Mouse (Mus musculus) ovary, postnatal 14 days (tissue): ENCODE measurements around the gene Plekho2.

ENCODE experiments used
- DNase-seq: peaks from one replicate; pipeline ENCODE4 v3.0.0; 2022; ENCODE audit warnings: low spot score

Plekho2 gene

DNA sequence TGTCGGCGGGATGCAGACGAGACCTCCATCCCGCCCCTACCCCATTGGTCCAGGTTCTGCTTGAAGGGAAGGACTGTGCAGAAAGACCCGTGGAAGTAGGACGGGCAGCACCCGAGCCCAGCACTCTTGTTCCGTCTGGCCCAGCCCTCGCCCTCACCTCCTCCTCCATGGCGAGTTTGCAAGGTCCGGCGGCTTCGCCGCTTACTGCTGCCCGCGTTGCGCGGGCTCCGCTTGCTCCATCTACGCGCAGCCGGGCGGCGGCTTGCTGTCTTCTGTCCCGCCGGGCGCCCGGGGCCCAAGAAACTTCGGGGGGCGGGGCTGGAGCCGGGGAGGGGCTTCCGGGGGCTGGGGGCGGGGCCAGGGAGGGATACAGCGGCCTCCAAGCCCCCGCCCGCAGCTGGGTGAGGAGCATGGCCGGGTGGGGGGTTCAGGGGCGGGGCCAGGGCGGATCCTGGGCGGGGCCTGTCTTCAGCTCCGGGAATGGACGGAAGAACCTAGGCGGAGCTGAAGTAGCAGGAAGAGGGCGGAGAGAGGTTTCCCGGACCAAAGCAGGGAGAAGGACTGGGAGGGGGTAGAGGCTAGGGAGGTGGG lies at the start of gene Plekho2:
Plekho2 (minus strand) TSS at position 260 of the 591 bp plus-strand sequence.
- peak; percentile 79 for DNase-seq

DNA sequence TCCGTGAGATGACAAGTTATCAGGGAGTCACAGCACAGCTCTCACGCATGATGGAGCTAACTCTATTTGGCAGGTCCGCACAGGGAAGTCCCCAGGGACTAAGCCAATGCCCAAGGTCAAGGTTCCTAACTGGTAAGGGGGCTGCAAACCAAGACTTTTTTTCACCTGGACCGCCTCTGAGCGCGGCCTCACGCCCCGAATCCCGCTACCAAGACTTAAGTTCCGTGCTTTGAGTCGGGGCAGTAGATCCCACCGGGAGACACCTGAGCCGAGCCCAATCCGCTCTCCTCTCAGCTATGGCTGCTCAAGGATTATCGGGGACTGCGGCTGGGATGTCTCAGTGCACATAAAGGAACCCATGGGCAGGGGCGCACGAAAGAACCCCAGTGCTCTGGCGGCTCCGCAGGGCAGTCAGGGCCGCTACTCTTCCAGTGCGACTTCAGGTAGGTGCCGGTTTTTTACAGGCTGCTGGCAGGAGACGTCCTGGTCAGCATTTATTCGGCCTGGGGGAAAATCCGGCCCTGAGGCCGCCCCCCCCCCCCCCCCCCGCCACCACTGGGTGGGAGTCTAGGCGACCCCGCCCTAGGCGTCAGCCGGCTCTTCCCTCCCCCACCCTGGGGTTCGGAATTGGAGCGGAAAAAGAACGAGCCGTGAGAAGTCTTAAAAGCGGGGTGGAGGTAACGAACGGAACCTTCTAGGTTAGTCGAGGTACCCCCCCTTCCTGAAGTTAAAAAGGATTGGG lies 49.4 kb upstream of the Plekho2 start, which contains the start of gene Rbpms2:
Rbpms2 (plus strand) TSS at position 624 of the 742 bp plus-strand sequence.
- no peak for DNase-seq

DNA sequence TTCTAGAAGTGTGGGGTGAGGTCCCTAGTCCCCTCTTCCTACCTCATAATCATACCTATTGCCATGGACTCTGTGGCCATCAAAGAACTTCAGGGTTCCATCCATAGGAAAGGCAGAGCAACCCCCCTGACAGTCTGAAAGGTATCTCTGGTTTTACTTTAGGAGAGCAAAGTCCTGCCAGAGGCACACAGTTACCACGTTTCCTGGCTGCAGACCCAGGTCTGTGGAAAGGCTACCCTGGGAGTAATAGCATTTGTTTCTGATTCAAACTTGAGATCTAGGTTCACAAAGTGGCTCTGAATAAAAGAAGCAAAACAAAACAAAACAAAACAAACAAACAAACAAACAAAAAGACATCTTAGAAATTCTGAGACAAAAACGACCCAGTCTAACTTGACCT lies 44.4 kb upstream of the Plekho2 start:
- DNase-seq = no peak

DNA sequence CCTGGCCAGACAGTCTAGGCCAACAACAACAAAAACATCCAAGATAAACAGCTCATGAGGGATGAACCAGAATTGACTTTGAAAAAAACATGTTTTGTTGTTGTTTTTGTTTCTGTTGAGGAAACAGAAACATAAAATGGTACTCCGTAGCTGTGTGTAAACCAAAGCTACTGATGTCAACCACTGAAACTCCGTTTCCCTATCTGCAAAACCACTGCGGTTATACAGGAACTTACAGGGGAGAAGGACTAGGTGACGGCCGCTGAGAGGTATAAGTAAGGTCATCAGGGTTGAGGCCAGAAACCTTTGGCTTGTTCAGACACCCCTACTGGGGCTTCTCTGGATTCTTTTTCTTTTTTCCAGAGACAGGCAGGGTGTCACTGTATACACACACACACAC lies 43.0 kb upstream of the Plekho2 start:
- DNase-seq = no peak

DNA sequence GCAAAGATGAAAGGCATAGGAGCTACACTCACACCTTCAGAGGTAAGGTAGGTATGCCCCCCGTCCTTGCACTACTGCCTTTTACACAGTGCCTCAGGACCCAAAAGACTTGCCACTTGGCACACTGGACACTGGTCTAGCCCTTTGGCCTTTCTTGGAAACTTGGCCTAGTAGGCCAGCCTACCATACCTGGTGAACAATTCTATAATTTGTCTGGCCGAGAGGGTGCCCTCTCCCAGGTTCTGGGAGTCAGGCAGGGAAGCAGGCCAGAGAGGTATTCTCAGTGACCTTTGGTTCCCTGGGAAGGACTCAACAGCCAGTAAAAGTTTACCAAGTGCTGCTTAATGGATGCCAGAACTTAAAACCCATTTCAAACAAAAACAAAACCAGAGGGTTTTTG lies 41.8 kb upstream of the Plekho2 start:
- no peak for DNase-seq

DNA sequence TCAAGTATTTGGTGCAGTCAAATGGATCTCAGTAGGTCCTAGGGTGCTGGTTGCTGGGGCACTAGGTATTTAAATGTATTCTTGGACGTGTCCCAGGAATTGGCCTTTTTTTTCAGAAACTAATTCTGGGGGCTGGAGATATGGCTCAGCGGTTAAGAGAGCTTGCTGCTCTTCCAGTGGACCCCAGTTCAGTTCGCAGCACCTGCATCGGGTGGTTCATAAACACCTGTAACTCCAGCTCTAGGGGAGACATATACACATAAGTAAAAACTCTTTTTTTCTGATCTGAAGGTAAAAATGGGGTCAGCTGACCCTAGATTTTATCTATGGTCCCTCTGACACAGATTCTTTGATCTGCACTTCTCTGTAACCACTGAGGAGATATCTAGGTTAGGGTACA lies 41.4 kb upstream of the Plekho2 start:
- no peak for DNase-seq

DNA sequence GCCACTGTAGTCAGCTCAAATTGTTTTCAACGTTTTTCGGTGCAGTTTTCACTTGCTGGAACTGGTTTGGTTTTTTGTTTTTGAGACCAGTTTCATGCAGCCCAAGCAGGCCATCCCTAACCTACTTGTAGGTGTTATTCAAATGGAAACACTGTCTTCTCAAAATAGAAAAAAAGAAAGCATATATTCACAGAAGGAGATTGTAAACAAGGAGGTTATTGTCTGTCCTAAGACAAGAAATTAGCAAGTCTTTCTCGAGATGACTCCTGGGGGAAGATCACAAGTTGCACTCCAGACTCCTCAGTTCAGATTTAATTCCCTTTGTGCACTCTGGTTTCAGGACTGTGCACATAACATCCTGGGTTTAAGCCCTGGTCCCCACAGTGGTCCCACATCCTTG lies 39.5 kb upstream of the Plekho2 start:
- no peak for DNase-seq

DNA sequence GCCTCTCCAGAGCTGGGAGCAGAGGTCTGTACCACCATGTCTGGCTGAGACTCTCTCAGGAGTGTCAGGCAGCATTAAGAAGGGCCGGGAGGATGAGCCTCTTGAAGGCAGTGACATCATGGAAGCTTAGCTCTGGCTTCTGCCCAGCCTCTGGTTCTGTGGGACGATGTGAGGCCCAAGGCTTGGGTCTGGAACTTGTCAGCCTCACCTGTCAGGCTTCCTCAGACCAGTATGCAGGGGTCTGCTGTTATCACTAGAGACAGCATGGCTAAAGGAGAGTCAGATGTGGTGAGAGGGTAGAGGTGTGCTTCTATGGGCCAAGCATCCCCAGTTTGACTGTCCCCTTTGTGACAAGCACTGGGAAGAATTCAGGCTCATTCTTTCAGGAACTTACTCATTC lies 33.3 kb upstream of the Plekho2 start:
- no peak for DNase-seq

DNA sequence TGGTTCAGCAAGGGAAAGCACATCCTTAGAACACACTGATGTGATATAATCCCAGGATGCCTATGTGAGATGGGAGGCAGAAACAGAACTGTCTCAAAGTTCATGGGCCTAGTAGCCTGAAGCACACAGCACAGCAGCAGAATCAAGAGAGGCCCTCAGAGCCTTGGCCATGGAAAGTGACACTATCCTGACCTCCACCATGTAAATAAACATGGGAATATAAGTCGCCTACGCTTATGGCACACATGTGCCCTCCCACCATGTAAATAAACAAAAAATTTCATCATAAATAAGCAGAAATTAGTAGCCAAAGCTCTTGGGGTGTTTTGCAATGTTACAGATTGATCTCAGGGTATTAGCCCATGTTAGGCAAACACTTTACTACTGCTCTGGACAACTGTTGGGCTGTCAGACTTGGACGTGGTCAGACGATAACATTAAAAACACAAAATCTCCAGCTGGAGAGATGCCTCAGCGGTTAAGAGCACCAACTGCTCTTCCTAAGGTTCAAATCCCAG lies 32.2 kb upstream of the Plekho2 start:
- DNase-seq = no peak

DNA sequence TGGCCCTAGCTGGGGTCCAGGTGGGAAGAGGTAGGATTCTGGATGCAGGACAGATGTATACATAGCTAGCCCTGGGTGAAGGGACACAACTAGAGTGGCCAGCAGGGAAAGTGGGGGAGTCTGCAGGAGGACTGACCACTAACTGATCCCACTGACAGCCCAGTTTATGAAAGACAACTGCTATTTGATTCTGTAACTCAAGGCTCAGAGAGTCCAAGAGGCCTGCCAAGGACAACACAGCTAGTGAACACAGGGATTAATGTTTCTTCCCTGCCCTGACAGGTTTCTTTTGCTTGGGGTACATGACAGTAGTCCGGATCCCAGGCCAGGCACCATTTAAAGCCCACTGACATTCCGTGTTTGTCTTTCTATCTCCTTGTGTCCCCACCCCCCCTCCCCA lies 27.3 kb upstream of the Plekho2 start:
- no peak for DNase-seq

DNA sequence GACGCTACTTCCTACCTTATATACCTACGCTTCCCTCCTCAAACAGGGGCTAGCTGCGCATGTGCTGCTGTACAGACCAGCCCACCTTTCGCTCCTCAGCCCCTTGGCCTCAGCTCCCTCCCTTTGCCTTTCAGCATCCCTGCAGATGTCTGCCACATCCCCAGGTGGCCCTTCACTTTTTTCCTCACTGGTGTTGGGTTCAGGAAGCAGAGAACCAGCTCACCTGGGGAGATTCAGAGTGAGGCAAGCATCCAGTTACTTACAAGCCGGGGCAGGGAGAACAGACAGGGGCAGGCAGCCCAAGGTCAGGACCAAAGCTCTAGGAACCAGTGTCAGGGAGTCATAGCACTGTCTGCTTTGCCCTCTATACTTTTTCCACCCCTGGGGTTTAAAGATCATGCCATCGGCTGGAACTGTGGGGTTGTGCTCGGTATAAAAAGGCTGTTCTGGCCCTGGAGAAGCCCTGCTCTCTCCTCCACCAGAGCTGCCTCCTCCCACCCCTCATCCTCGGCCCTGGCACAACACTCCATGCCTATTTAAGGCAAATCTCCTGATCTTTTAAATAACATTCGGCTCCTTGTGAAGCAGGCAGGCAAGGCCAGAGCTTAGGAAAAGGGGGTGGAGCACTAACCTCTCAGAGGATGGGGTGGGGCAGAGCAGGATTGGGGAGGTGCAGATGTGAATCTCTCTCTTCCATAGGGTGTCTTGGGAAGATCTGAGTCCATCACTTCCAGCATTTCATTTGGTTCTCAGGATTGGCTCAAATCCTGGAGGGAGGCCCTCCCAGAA lies 26.7 kb upstream of the Plekho2 start:
- DNase-seq = no peak

DNA sequence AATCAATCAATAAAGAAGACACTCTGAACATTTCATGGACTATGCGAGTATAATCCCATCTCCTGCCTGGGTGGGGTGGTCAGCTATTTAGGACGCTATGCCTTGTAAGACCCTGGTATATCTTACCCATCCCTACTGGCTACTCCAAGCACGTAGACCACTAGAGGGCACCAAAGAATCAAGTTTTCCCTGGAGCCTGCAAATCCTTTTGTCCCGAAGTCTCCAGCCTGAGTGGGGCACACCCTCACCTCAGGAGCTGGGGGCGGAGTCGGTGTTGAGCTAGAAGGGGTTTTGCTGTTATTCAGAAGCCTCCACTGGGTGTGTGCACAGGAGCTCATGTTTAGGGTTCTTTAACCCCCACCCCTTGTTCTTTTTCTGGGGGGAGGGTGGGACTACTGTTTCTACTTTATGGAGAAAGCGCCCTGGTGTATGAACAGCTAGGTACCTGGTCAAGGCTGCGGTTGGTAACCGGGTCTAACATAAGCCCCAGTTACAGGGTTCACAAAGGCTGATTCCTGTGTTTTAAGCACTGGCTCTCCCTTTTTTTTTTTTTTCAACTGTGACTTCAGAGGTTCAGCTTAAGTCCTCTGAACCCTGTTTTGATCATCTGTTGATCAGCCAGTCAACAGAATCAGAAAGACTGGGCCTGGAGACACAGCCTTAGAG lies 25.8 kb upstream of the Plekho2 start:
- peak; percentile 60 for DNase-seq

DNA sequence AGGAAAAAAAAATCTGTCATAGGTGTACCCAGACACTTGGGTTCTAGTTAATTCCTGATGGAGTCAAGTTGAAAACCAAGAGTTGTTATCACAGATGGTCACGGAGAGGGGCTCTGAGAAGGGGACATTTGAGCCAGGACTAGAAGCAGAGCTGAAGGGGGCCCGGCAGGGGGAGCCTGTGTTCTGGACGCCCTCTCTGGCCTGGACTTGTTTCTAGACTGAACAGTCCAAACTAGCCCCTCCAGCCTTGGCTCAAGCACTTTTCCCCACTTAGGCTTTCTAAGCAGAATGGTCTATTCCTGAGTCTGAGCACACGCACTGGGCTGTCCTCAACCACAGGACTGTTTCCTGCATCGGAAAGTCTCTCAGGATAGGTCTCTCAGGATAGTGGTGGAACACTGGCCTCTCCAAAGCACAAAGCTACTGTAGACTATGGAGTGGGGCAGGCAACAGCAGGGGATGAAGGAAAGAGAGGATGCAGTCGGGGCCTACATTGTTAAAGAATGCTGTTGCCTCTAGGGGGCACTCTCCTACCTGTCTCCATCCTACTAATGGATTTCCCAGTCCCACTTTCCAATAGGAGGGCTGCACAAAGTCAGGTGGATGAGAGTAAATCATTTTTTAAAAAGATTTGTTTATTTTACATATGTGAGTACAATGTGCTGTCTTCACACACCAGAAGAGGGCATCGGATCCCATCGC lies 23.7 kb upstream of the Plekho2 start:
- DNase-seq = no peak

DNA sequence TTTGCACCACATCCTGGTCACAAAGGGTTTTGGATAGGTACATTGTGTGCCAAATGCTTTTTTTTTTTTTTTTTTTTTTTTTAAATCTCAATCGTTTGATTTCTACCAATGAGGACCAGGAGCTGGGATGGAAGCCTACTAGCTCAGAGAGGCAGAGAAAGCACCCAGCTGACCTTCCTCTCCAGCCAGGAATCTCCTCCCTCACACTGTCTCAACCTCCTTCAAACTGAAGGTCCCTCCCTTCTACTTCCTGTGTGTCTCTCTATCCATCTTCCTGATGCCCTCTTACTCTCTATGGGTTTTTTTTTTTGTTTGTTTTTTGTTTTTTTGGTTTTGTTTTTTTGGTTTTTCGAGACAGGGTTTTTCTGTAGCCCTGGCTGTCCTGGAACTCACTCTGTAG lies 21.1 kb upstream of the Plekho2 start:
- DNase-seq = no peak

DNA sequence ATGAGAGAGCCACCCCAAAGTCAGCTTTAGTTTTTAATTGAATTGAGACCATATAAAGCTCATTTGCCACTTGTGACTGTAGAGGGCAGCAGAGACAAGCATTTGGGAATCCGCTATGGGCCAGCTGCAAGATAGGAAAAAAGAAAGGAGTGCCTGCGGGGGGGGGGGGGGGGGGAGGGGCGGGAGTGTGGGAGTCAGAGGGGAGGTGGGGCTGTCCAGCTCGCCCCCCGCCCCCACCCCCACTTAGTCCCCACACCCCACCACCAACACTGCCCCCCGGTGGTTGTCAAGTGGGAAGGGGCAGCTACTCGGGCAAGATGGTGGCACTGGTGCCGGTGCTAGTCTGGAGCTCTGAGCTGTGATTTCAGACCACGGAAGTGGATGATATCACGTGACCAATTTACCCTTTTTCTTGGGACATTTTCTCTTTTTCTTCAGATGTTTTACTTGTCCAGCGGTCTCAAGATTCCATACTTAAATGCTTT lies 19.0 kb upstream of the Plekho2 start:
- peak; percentile 40 for DNase-seq

DNA sequence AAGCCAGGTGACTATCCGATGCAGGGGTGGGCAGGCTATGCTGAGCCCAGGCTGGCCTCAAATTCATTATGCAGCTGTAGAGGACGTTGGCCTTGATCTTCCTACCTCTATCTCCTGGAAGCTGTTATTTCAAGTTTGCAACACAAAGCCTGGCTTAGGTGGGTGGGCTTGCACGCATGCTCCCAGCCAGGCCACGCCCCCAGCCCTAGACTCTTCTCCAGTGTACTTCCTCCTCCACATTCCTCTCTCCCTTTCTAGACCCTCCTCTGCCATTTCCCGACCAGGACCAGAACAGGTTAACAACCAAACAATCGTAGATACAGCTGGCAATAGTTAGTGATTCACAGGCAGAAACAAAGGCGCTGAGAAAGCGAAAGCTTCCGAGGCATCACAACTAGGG lies 13.8 kb upstream of the Plekho2 start:
- DNase-seq = no peak

DNA sequence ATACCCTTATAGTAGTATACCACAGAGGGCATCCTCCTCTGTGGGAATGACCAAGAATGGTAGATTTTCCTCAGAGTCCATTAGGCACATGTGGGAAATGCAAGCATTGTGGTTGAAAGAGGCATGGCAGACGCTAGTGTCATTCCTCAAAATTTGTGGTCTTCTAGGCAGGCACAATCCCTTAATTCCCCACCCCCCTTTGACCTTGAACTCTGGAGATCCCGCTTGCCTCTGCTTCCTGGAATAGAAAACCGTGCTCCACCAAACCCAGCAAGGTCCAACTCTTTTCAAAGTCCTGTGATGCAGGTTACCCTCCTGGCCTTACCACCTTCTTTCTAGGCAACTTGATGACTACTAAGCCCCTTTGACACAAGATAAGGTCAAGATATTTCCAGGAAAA lies 12.9 kb upstream of the Plekho2 start:
- DNase-seq = no peak

DNA sequence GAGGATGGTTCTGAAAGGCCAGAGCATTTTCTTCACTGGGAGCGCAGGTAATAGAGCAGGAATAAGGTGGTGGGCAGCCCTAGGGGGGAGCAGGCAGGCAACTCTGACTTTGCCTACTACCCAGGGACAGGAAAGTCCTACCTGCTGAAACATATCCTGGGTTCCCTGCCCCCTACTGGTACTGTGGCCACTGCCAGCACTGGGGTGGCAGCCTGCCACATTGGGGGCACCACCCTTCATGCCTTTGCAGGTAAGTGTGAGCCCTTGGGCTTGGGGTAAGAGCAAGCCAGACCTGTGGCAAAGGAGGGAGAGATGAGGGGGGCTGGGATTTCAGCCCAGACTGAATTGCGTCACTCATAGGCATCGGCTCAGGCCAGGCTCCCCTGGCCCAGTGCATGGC lies 9.3 kb upstream of the Plekho2 start:
- no peak for DNase-seq

DNA sequence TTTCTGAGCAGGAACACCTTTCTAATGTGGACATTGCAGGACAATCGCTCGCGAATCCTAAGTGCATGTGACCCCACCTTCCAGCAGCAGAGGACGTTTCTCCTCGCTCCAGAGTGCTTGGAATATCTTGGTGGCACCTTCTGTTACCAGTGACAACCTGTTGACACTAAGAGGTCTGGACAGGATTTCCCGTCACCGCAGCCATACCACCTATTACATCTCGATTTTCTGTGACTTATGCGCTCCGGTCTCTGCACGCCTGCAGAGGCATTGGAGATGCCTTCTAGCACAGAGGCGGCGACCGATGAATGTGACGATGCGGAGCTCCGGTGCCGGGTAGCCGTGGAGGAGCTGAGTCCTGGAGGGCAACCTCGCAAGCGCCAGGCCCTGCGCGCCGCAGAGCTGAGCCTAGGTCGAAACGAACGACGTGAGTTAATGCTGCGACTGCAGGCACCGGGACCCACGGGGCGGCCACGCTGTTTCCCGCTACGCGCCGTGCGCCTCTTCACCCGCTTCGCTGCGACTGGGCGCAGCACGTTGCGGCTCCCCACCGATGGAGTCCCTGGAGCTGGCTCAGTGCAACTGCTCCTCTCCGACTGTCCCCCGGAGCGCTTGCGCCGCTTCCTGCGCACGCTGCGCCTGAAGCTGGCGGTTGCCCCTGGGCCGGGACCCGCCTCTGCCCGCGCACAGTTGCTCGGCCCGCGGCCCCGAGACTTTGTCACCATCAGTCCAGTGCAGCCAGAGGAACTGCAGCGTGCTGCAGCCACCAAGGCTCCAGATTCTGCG lies 7.9 kb upstream of the Plekho2 start:
- DNase-seq = no peak

DNA sequence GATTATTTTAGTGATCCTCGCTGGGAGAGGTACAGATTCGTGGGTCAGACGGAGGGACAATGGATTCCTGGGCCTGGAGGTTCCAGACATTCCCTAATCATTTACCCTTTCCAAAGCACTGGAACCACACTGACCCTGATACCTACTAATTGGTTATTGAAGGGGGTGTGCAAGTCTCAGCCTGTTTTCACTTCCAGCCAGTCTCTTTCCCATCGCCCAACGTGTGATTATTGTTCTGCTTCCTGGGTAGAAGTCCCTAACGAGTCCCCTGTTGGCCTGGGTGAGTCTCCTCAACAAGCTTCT lies 7.4 kb upstream of the Plekho2 start:
- DNase-seq = no peak
